Mouse (Mus musculus) right cerebral cortex, adult 2 months (tissue): ENCODE measurements at regions not wholly inside any gene's neighbourhood (a gene's known extent, or its start where the extent isn't known, plus 50 kb on each side); places are given as distances from the start of the nearest gene placed in this dataset.
A peak's percentile ranks its signal among the peaks of the same experiment; 100 is the strongest.

Source experiments
- DNase-seq, 2 experiments: peaks; one replicate each; pipeline ENCODE4 v3.0.0; 2021 to 2022; ENCODE audit warnings: low spot score in 2 of 2

DNA sequence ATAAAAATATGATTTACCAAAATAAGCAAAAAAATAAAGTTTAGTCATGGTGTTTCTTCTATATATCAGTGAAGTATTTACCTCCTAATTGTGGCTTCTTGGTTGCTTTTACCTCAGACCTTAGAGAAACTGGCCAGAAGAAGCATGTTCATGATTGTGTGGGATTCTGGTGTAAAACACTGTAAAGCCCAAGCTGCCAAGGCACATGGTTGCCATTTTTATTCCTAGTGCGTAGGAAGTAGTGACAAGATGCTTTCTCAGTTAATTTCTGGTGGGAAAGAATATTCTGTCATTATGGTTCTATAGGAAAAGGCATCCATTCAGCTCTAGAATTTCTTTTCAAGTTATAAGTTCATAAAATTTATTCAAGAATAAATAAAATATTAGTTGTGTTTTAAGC, 805.2 kb downstream of the Olfm4 start:
- peak; percentile 6 to 13 for DNase-seq

DNA sequence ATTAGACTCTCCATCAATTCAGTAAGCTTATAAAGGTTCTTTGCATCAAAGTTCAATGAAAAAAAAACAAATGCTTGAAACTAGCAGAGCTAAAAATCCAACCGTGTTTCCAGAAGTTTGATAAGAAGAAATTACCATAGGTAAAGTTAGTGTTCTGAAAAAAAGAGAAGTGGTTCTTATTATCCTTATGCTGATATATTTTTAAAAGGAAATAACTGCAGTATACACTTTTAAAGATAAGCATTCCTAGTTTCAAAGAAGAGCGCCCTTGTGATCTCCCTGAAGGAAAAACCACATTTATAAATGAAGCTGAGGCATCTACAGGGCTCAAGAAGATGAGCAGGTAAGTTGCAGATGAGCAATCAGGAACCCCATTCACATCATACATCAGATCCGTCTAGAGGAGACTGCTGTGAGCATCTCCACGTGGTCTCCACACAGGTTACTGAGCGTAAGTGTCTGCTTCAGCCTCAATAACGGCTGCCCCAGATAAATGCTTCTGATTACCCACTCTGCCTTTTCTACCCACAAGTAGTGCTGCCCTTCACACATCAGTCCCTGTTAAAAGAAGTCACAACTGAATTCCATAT, 815.6 kb downstream of the Olfm4 start:
- DNase-seq, result no peak

DNA sequence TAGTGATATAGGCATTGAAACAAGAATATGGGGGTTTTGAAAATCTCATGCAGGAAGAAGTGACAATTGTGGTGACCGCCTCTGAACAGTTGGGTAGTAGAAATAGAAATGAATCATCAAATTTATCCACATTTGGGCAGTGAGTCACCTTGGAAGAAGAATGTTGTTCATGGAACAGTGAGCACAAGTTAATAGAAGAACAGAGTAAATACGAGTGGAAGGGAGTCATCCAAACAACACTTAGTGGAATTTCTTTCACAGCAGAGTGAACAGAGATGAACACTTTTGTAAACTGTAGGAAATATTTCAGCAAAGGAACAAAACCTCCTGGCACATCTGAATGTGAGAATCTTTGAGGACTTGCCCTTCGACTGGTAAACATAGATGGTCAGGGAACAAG, 846.6 kb downstream of the Olfm4 start:
- no peak for DNase-seq

DNA sequence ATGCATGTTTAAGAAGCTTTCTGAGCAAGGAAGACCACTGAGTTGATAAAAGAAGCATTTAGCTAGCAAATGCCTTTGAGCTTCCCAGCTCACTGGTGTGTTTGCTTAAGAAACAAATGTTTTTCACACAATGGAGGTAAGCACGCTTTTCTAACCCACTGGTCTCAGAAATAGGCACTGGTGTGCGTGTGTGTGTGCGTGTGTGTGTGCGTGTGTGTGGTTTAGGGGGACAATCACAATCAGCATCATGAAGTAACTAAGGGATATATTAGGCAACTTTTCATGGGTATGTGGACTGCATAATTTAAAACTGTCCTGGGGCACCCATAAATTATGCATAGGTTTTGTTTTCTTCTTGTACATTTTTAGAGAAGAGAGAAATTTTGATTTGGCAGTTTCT, 860.7 kb downstream of the Olfm4 start:
- DNase-seq, result no peak

DNA sequence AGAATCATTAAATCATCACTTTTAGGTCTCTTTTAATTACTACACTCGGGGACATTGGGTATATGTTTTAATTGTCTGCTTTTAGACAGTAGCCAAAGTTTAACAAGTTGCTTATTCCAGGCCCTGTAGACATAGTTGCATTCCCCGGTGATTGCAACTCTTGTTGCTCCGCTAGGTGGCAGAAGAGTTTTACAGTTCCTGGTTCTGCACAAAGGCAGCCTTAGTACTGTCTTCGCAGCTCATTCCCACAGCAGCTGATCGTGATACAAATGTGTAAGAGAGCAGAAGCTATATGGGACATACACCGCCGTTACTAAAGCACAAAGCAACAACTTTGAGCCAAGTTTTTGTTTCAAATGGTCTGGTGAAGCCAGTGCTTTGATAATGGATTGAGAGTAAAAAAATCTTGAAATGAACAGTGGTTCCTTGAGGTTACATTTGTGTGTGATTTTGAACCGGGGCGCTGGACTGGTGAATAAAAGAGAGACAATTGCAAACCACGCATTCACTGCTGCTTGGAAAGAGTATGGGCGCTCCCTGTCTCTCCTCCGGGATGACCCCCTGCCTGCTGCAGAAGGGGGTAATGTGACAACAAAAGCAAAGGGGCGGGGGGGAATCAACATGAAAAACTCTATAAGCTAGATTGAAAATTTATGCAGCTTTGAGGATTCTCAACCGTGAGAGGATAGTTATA, 861.8 kb downstream of the Olfm4 start:
- DNase-seq, result peak; percentile 91 to 93

DNA sequence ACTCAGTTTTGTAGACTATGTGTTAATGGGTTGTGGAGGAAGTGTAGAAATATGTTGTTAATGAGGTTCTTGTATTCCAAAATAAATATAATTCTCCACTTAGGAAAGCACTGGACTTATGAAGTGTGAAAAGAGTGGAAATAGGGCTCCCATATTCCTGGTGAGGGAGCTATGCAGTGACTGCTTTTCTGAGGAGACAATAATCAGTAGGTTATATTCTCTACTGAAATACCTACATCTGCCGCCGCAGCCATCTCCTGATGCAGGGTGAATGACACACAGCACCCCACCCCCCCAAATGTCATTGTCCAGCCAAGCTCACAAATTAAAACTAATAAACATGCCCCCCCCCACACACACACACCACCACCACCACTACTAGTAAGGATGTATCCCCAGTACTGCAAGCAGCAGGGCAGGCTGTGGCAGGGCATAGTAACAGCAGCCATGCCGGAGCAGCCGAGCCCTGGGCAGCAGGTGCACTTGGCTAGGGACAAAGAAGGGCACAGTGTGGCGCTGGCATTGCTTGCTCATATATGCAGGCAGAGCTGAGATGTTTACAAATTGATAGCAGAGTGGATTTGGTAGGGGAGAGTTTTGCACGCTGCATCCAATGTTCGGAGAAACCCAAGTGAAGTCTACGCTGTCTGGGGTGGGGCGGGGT, 862.7 kb downstream of the Olfm4 start:
- no peak for DNase-seq
